Mouse (Mus musculus): ENCODE data around the gene Dnah10. TPM values are rescaled to one million over a fixed set of nuclear protein-coding genes. Genes with fewer than 3 reads are reported as not detected.
"Not testable (repeated sequence)": the region's sequence is repeated elsewhere in the genome, so short reads cannot be mapped to it uniquely, and the experiment has no call there.

Dnah10 gene
- polyA plus RNA-seq (2017; shearing (Covaris generic)), result under 1 TPM in 1 of 2 experiments, not detected in 1; 0.10 TPM

DNA sequence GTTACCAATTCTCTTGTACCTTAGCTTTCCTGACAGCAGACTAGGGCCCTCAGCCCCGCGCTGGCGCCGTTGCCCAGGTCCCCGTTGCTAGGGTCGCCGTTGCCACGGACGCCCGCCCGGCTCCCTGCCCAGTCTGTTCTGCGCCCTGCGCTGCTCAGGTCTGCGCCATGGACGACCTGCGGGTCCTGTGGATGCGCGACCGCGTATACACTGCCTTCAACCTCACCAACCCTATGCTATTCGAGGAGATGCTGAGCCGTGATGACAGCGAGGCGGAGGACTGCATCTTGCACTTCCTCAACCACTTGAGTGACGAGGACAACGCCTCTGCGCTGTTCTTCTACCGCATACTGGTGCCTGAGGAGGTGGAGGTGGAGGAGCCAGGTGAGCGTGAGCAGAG, at the start of gene Dnah10:
Dnah10 (plus strand) TSS at position 89 of the 400 bp plus-strand sequence.
- ATAC-seq, result no peak

GRCm38 (mm10) chr5:124713741-124714140, 11.1 kb upstream of the Dnah10 start:
- no peak for ATAC-seq

GRCm38 (mm10) chr5:124715135-124715534, 9.8 kb upstream of the Dnah10 start:
- ATAC-seq, result no peak

DNA sequence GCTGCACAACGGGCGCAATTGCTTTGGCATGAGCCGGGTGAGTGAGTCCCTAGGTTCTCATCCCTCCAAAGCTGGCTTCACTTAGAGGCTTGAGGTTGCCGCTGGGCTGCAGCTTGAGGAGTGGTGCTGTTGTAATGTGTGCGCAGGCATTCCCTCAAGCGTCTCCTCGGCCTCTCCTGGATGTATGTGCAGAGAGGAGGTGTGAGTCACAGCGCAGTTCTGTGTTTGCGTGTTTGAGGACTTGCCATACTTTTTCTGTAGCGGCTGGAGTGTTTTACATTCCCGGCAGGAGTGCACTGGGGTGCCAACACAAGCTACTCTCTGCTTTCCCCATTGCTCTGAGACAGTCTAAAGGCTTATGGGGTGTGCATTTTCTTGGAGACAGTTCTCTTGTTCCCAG, 6.9 kb upstream of the Dnah10 start:
- ATAC-seq, result no peak

- no peak for ATAC-seq
Measured at GRCm38 (mm10) chr5:124718396-124718795, 6.5 kb upstream of the Dnah10 start.

DNA sequence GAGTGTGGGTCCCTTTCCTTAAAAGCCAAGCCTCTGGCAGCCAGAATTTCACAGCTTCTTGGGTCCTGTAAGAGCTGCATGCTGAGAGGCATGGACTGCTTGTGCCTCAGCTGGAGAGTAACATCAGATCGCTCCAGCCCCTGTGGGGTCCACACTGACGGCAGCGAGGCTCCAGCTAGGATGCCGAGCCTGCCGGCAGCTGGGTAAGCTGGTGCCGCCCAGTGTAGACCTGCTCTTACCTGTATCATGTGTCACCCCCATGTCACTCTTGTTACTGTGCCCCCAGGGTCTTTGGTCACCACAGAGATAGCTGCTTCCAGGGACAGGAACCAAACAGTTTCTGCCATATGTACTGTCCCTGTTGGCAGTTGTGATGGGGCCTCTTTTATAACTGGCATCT, 1.8 kb upstream of the Dnah10 start:
- no peak for ATAC-seq

GRCm38 (mm10) chr5:124729662-124730206, 4.8 kb downstream of the Dnah10 start:
- no peak for ATAC-seq

DNA sequence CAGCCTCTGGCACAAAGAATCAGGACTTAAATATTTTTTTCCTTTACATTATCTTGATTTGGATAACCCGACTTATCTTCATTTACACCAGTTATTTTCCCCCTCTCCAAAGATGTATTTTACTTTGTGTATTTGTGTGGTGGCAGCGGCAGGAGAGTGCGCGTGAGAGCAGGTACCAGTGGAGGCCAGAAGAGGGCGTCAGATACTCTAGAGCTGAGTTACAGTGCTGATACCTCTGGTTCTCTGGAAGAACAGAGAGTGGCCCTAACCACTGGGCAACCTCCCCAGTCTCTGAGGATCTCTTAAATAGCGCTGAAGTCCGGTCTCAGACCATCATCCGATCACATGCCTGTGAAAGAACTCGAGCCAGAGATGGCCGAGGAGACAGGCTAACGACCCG, 9.1 kb downstream of the Dnah10 start:
- no peak for ATAC-seq

DNA sequence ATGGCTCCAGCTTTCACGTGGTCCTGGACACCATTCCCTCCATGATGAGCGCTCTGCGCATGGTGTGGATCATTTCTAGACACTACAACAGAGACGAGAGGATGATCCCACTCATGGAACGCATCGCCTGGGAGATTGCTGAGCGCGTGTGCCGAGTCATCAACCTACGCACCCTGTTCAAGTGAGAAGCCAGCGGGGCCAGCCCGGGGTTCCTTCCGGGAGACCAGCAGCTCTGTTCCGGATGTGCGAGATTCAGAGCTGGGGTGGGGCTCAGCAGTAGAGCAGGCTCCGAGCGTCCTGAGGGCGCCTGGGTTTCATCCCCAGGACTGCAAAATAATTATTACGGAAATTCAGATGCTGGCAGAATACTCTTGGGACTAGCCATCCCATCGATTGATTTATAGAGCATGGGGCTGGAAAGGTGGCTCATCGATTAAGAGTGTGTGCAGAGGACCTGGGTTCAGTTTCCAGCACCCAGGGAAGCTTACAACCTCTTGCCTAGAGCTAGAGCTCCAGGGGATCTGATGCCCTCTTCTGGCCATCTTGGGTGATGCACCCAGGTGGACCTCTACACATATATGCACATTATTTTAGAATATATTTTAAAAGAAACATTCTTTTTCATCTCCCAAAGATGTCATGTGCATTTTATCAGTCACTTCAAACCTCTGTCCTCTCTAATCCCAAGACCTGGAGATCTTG, 17.2 kb downstream of the Dnah10 start:
- ATAC-seq, result no peak

GRCm38 (mm10) chr5:124743841-124744240, 19.0 kb downstream of the Dnah10 start:
- no peak for ATAC-seq

DNA sequence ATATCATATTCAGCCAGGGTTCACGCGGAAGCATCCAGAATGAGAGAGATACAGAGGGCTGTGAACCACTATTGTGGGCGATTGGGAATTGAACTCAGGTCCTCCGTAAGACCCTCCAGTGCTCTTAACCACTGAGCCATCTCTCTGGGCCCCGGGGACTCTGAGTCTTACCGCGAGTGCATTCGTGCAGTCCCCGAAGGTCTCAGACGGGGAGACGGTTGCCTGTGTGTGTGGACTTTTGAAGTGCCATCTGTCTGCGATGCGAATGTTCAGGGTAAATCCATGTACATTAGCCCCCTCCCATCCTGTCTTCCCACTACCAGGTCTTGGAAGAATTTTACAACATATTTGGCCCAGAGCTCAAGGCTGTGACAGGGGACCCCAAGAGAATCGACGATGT, 21.3 kb downstream of the Dnah10 start:
- ATAC-seq, result no peak

DNA sequence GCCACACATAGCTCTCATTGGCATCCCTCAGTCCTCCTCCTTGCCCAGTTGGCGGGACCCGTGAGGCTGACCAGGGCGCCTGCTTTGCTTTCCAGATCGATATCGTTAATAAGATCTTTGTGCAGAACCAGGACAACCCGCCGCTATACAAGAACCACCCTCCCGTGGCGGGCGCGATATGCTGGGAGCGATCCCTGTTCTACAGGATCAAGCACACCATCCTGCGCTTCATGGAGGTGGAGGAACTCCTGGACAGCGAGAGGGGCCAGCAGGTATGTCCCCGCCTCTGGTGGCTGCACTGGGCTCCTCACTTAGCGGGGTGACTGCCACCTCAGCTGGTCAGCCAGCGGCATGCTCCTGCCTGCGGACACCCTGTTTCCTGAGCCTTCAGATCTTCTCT, 23.4 kb downstream of the Dnah10 start:
- ATAC-seq, result no peak

- no peak for ATAC-seq
Measured at GRCm38 (mm10) chr5:124751656-124752055, 26.8 kb downstream of the Dnah10 start.

DNA sequence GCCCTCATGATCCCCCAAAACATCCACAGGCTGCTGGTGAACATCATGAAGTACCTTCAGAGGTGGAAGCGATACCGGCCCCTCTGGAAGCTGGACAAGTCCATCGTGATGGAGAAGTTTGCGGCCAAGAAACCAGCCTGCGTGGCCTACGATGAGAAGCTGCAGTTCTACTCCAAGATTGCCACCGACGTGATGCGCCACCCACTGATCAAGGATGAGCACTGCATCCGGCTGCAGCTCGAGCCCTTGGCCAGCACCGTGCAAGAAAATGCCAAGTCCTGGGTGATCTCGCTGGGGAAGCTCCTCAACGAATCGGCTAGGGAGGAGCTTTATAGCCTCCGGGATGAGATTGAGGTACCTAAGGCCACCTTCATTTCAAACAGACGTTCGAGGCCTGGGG, 36.1 kb downstream of the Dnah10 start:
- ATAC-seq, result no peak

GRCm38 (mm10) chr5:124761787-124762186, 36.9 kb downstream of the Dnah10 start:
- ATAC-seq, result no peak

GRCm38 (mm10) chr5:124774552-124774951, 49.7 kb downstream of the Dnah10 start:
- no peak for ATAC-seq

GRCm38 (mm10) chr5:124776289-124776688, 51.4 kb downstream of the Dnah10 start:
- ATAC-seq, result not testable (repeated sequence)

GRCm38 (mm10) chr5:124777178-124777709, 52.4 kb downstream of the Dnah10 start:
- no peak for ATAC-seq

GRCm38 (mm10) chr5:124779926-124780325, 55.0 kb downstream of the Dnah10 start:
- no peak for ATAC-seq

DNA sequence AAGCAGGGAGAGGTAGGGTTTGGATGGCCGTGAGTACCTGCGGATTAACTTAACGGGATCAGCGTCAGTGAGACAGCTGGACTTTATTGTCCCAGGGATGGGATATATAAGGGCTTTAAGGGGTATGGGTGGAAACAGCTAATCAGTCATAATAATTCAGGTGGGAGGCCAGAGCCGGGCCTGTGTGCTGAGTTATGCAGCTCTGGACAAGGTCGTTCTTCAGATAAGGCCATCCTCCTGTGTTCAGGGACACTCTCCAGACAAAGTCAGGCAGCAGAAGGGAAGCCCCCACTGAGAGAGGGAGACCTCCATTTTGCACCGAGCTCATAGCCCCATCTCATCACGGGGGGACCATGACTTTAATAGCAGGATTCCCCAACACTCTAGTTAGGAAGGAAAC, 56.8 kb downstream of the Dnah10 start:
- no peak for ATAC-seq

DNA sequence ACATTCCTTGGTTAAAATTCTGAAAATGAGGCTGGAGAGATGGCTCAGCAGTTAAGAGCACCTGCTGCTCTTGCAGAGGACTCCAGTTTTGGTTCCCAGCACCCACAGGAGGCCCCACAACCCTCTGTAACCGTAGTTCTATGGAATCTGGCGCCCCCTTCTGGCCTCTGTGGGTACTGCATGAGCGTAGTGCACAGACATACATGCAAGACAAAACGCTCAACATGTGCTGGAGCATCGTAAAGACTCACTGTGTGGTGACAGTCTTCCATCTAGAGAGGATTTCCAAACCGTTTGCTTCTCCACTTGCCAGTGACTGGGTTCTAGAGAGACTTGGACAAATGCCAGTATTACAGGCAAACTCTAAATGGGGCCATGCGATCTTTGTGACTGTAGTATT, 60.8 kb downstream of the Dnah10 start:
- ATAC-seq, result no peak

GRCm38 (mm10) chr5:124792112-124792511, 67.2 kb downstream of the Dnah10 start:
- no peak for ATAC-seq

DNA sequence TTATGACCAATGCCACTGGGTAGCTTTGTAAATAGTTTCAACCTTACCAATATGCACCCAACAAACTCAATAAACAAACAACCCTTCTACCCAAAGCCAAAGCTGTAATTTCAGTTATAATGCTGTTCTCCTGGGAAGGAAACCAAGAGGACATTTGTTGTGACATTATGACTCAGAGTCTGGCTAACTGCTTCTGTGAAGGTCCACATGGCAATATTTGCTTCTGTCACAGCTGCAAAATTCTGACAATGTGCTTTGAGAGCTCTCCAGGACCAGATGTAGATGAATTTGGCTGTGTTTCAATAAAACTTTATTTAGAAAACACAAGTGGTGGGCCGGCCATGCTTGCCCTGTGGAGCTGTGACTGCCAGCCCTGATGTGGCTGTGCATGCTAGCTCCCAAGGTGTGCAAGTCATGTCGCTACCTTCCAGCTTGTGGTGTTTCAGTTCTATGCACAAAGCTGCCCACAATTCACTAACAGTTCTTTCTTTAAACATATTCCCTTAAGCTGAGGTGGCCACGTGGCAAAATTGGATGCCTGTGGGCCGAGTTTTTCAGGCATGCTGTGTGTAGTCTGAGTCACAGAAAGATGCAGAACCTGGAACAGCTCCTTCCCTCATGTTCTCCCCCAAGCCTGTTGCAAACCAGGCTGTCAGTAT, 85.0 kb downstream of the Dnah10 start:
- ATAC-seq, result no peak

DNA sequence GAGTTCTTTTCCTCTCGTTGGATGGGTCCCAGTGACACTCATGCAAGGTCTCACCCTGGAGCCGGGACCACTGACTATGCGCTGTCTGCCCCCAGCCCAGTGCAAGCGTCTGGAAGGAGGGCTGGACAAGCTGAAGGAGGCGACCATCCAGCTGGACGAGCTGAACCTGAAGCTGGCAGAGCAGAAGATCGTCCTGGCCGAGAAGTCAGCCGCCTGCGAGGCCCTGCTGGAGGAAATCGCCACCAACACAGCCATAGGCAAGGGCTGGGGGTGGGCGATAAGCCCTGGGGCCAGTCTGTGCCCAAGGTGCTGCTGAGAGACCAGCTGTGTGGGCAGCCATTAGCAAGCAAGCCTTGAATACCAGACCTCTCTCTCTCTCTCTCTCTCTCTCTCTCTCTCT, 87.6 kb downstream of the Dnah10 start:
- no peak for ATAC-seq
